Mouse (Mus musculus) stomach, postnatal 0 days (tissue): Measurements from ENCODE around the gene Smarce1. TPM values are rescaled to one million over a fixed set of nuclear protein-coding genes. Genes with fewer than 3 reads are reported as not detected.
A peak's percentile ranks its signal among the peaks of the same experiment; 100 is the strongest.

ENCODE experiments used
- ATAC-seq: fragments of 200-750 bp; cut with Nextera tagmentation; 2 replicates; pipeline ENCODE4 v1.8.0; 2017; ENCODE audit not compliant: low FRiP score, low TSS enrichment
- DNase-seq: peaks from one replicate; pipeline ENCODE4 v3.0.0-alpha.2; 2016; ENCODE audit warnings: low spot score
- H3K27ac ChIP-seq: fragments of 300-500 bp; sonication (generic); replicated peaks from 2 replicates; pipeline ENCODE4 v1.5.1; 2014; ENCODE audit warnings: mild to moderate bottlenecking, control low read depth
- H3K27me3 ChIP-seq: fragments of 300-500 bp; sonication (generic); 2 replicates; pipeline ENCODE4 v1.6.1; 2014; ENCODE audit warnings: low read length; ENCODE audit not compliant: control insufficient read depth, insufficient read depth
- H3K36me3 ChIP-seq: fragments of 300-500 bp; sonication (generic); 2 replicates; pipeline ENCODE4 v1.6.1; 2014; ENCODE audit warnings: low read length, mixed read lengths; ENCODE audit not compliant: control insufficient read depth, insufficient read depth
- H3K4me1 ChIP-seq: fragments of 300-500 bp; sonication (generic); replicated peaks from 2 replicates; pipeline ENCODE4 v1.6.1; 2014; ENCODE audit warnings: antibody characterized with exemption; ENCODE audit not compliant: control insufficient read depth, insufficient read depth
- H3K4me2 ChIP-seq: fragments of 300-500 bp; sonication (generic); replicated peaks from 2 replicates; pipeline ENCODE4 v1.6.1; 2014; ENCODE audit warnings: low read depth, mild to moderate bottlenecking, control low read depth, moderate library complexity
- H3K4me3 ChIP-seq: fragments of 300-500 bp; sonication (generic); 2 replicates; pipeline ENCODE4 v1.5.1; 2014; ENCODE audit warnings: low read depth, low read length, control low read depth
- H3K9ac ChIP-seq: fragments of 300-500 bp; sonication (generic); 2 replicates; pipeline ENCODE4 v1.6.1; 2014; ENCODE audit warnings: mild to moderate bottlenecking, low read length, control low read depth, mixed read lengths
- H3K9me3 ChIP-seq: fragments of 300-500 bp; sonication (generic); 2 replicates; pipeline ENCODE4 v1.6.1; 2016; ENCODE audit warnings: low read length; ENCODE audit not compliant: control insufficient read depth
- CTCF ChIP-seq: IDR thresholded peaks from 2 replicates; pipeline ENCODE4 v1.5.1; 2016; ENCODE audit warnings: antibody characterized with exemption, low read depth, mild to moderate bottlenecking, moderate library complexity
- EP300 ChIP-seq: optimal IDR thresholded peaks from 2 replicates; pipeline ENCODE3; 2016; ENCODE audit warnings: antibody characterized with exemption
- WGBS: fragments of 180-500 bp; shearing (Covaris S2); extraction: QIAGEN DNeasy Blood & Tissue Kit; methylation state at CpG from one replicate; pipeline ENCODE4 v1.1.7; 2014; 5-methylcytosine and 5-hydroxymethylcytosine counted together
- polyA plus RNA-seq: library from polyadenylated mRNA; unstranded; fragments of >200 nt; fragmentation: Nextera tagmentation; extraction: Ambion mirVana; gene quantifications from 2 replicates; pipeline ENCODE4 v1.2.1, GENCODE M21; 2015

Gene Smarce1
- 90.3 and 91.6 TPM in 2 replicates for polyA plus RNA-seq

DNA sequence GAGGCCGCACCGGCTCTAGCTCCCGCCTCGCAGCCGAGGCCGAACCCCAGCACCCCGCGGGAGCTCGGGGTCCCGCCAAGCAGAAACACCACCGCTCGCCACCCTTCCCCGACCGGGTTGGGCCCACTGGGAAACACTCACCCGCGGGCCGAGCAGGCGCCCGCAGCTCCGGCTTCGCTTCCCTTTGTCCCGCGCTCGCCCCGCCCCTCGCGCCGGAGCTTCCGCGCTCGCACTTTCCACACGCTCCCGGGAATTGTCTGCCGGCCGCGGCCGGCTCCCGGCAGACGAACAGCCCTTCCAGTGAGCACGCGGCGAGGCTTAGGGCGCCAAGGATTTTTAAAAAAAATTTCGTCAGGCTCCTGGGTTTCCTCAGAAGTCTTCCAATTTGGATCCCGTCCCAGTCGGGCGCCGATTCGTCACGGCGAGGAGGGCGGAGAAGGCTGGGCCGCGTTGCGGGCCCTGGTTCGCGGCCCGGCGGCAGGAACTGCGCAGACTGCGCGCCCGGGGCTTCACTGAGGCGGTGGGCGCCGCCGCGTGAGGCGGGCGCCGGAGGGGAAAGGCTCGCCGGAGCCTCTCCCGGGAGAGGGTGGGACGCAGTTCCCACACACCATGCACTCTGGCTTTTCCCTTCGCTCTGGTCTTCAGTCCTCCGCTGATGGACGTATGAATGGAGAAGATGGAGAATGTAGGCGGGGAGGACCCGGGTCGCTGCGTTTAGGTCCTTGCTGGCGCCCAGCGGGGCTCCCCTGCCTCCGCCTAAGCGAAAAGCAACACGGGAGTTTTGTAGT, at the start of gene Smarce1:
TSS of gene Smarce1 (minus strand) at position 757 of the 788 bp plus-strand sequence.
- no peak for TF ChIP-seq CTCF
- TF ChIP-seq EP300: peak; percentile 70
- ATAC-seq (peak; percentile 89), DNase-seq (peak; percentile 80)
- Histone ChIP-seq H3K9ac (peak within 1 kb of the TSS; percentile 99), H3K4me2 (peak within 1 kb of the TSS; percentile 81), H3K4me3 (peak within 1 kb of the TSS; percentile 90), H3K36me3 (no peaks in the 10 kb centered on the region), H3K4me1 (no peaks in the 10 kb centered on the region; the same call in 1 of the 2 replicates), H3K27me3 (no peaks in the 10 kb centered on the region), H3K27ac (peak within 1 kb of the TSS; percentile 99), H3K9me3 (no peaks in the 10 kb centered on the region)
- under 1% methylated on average over 80 of the region's 87 CpGs for WGBS

DNA sequence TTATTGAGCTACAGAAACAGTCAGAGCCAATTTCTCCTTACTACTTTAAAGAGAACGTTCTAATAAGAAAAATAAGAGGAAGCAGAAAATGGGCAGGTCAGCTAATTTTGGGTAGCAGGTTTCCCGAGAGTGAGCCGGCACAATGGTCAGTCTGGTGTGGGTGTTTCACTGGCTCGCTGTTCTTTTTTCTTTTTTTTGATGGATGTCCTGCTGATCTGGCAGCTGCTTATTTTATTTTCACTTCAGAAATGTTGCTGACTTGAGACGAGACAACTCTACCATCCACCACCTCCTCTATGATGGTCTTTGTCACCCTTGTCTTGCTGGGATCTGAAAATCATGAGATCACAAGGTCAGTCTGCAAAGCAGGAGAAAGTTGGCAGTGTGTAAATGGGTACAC, 49.2 kb upstream of the Smarce1 start:
- no peaks in the 10 kb centered on the region for H3K4me1 ChIP-seq
- H3K27ac ChIP-seq: no peak overlapping the region
- DNase-seq (no peak), ATAC-seq (no peak)
- H3K36me3 ChIP-seq: no peaks in the 10 kb centered on the region
- 59% methylated on average over 5 of the region's 5 CpGs for WGBS
- H3K27me3 ChIP-seq: no peaks in the 10 kb centered on the region
- no peak overlapping the region for H3K4me2 ChIP-seq
- no peak overlapping the region for H3K4me3 ChIP-seq
- no peaks in the 10 kb centered on the region for H3K9me3 ChIP-seq
- TF ChIP-seq EP300 (no peak), CTCF (no peak)
- H3K9ac ChIP-seq: no peak overlapping the region

DNA sequence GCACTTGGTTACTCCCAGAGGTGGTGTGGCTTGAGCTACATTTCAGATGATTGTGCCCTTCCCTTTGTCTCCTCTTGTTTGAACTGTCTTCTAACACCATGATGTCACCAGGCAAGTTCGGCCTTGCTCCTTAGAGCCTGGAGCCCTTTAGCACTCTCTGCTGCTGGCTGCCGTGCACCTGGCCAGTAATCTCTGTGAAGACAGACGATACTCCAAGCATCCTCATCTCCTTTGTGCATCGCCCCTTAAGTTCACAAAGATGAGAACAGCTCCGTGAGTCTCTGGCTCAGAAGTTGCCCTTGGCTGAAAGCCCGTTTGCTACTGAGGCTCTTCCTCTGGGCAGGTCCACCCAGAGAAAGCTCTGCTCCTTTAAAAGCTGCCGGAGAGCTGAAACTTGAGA, 46.0 kb upstream of the Smarce1 start:
- no peak for ATAC-seq
- 24% methylated on average over 7 of the region's 7 CpGs for WGBS

DNA sequence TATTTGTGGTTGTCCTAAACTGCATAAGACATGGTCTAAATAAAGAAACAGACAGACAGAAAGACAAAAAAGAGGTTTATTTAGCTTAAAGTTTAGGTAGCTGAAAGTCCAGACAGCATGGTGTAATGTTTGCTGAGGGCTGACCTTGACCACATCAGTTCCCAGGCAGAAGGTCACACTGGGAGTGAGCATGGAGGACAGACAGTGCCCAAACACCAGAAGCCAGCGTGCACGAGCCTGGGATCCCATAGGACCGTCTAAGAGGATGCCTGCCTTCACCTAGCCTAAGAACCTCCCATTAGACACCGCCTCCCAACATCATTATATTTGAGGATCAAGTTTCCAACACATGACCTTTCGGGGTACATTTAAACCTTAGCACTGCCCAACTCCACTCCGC, 44.8 kb upstream of the Smarce1 start:
- TF ChIP-seq EP300 (no peak), CTCF (no peak)
- H3K36me3 ChIP-seq: no peaks in the 10 kb centered on the region
- ATAC-seq (no peak), DNase-seq (no peak)
- 67% methylated on average over 6 of the region's 6 CpGs for WGBS
- H3K9me3 ChIP-seq: no peaks in the 10 kb centered on the region
- no peak overlapping the region for H3K27ac ChIP-seq
- no peak overlapping the region for H3K9ac ChIP-seq
- no peaks in the 10 kb centered on the region for H3K27me3 ChIP-seq
- H3K4me1 ChIP-seq: no peaks in the 10 kb centered on the region
- H3K4me3 ChIP-seq: no peak overlapping the region
- H3K4me2 ChIP-seq: no peak overlapping the region

More for the DNA sequence above, 46.0 kb upstream of the Smarce1 start:
- no peaks in the 10 kb centered on the region for H3K9me3 ChIP-seq
- H3K4me1 ChIP-seq: no peaks in the 10 kb centered on the region
- H3K27ac ChIP-seq: no peak overlapping the region
- H3K27me3 ChIP-seq: no peaks in the 10 kb centered on the region
- no peak for DNase-seq
- no peaks in the 10 kb centered on the region for H3K36me3 ChIP-seq
- no peak for TF ChIP-seq CTCF
- no peak for TF ChIP-seq EP300
- H3K9ac ChIP-seq: no peak overlapping the region
- H3K4me3 ChIP-seq: no peak overlapping the region
- H3K4me2 ChIP-seq: no peak overlapping the region

DNA sequence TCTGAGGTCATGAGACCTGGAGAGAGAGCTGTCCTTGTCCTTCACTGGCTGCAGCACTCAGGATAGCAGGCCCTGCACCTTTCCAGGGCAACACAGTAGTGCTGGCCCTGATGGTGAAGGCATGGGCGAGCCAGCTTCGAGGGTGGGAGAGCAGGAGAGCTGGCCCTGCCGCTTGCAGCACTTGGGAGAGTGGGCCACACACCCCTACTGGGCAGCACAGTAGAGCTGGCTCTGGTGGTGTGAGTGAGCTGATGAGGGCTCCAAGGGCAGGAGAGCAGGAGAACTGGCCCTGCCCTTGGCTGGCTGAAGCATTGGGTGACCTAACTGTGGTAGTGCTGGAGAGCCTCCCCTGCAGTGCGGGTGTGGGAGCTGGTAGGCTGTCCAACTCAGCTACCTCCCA, 41.9 kb upstream of the Smarce1 start:
- Histone ChIP-seq H3K4me2 (no peak overlapping the region), H3K4me1 (no peaks in the 10 kb centered on the region), H3K27ac (no peak overlapping the region), H3K9me3 (no peaks in the 10 kb centered on the region), H3K36me3 (no peaks in the 10 kb centered on the region), H3K4me3 (no peak overlapping the region), H3K27me3 (no peaks in the 10 kb centered on the region), H3K9ac (no peak overlapping the region)
- DNase-seq: no peak
- TF ChIP-seq EP300 (no peak), CTCF (no peak)
- 92% methylated on average over 4 of the region's 4 CpGs for WGBS
- ATAC-seq: no peak; the same call in 1 of the 2 replicates

DNA sequence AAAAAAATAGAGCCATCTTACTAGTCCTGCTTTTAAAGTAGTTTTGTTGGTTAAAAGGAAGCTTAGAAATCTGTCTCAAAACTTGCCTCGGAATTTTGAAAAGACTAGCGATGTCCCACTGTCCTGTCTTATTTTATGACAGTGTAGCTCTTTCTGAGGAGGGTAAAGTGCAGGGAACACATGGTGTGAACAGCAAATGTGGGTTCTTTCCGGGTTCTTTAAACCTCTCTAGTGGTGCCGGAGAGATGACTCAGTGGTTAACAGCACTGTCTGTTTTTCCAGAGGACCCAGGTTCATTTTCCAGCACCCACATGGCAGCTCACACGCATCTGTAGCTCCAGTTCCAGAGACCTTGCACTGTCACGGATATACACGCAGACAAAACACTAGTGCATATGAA, 38.4 kb upstream of the Smarce1 start:
- Histone ChIP-seq H3K9me3 (no peaks in the 10 kb centered on the region), H3K36me3 (no peaks in the 10 kb centered on the region), H3K4me2 (no peak overlapping the region), H3K27ac (no peak overlapping the region), H3K4me1 (no peaks in the 10 kb centered on the region), H3K4me3 (no peak overlapping the region), H3K9ac (no peak overlapping the region), H3K27me3 (no peaks in the 10 kb centered on the region)
- TF ChIP-seq CTCF (no peak), EP300 (no peak)
- WGBS: 64% methylated on average over 7 of the region's 7 CpGs
- DNase-seq (no peak), ATAC-seq (no peak)
